Mouse (Mus musculus): ENCODE data around the gene Mgmt. TPM values are rescaled to one million over a fixed set of nuclear protein-coding genes. Genes with fewer than 3 reads are reported as not detected.

The Mgmt gene
- under 1 TPM; 0.46 to 0.98 TPM for total RNA-seq (2023)

GRCm38 (mm10) chr7:136894106-136894986, at the start of gene Mgmt:
TSS of gene Mgmt (plus strand) at chr7:136894614.

Data from neutrophil, adult 59 days (primary cell).